Mouse (Mus musculus): ENCODE measurements around the gene Styk1. TPM values are rescaled to one million over a fixed set of nuclear protein-coding genes. Genes with fewer than 3 reads are reported as not detected.
"Not testable (repeated sequence)": the region's sequence is repeated elsewhere in the genome, so short reads cannot be mapped to it uniquely, and the experiment has no call there.

The Styk1 gene
- total RNA-seq, 2 experiments from 2014 or later, result 0.30 to 0.41 TPM

DNA sequence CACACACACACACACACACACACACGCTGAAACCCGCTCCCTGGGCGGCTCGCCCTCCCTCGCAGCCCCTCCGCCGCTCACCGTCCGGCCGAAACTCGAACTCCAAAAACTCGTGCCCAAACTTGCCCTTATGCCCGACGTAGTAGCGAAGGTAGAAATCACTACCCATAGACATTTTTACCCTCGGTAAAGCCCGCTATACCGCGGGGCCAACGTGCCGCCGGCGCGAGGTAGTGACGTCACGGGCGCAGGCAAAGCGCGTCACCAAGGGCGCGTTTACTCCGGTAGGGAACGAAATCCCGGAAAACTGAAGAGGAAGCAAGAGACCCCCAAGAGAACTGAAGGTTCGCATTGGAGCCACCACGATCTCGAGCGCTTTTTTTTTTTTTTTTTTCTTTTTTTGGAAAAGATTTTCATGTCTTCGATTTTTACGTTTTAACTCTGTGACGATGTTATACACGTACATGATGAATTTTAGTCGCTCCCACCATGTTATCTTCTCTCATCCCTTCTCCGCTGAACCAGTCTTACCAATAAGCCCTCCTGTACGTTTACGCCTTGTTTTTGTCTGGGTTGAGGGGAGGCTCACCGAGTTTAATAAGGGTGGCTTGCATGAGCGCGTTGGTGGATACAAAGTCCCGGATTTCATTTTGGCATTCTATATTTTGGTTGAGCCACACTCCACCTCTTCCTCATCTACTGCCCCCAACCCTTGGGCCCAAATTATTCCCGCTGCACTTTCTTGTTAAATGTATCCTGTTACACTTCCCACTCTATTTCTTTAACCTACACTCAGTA, 60.2 kb downstream of the Styk1 start, which contains the start of gene Magohb:
TSS of gene Magohb (minus strand) at position 254 of the 798 bp plus-strand sequence.
- DNase-seq, result peak; percentile 84 to 94

DNA sequence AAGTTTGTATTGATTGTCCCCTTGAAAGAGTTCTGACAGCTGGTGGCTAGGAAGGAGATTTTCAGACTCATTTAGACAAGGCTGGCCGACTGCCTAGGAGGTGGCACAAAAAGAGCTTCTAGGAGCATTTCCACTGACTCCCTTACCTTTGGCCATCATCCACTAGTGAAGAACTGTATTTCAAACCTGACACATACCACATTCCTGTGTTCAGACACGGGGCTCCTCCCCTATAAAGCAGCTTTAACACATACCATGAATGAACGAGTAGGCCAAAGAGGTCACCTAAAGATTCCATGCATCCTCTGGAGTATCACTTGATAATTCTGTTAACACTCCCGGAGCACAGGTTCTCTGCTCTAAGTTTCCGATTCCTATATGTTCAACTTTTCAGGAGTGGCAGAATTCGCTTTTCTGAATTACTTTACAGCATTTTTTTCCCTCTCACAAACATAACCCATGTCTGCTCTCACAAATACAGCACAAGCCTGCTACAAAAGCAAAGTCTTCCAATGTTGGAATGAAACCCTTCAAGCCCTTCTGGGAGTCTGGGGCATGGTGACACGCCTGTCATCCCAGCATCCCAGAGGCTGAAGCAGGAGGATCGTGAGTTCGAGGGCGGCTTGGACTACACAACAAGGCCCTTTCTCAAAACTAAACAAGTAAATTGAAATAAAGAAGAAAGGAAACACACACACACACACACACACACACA, 61.0 kb downstream of the Styk1 start:
- DNase-seq, result peak; percentile 9 to 13

DNA sequence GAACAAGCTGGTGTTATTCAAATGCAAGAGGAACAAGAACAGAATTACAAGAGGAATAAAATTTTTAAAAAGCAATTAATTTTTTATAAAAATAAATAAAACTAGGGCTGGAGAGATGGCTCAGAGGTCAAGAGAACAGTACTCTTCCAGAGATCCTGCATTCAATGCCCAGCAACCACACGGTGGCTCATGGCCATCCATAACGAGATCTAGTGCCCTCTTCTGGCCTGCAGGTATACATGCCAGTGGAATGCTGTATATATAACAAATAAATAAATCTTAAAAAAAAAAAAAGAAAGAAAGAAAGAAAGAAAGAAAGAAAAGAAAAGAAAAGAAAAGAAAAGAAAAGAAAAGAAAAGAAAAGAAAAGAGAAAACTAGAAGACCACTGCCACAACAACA, 63.0 kb downstream of the Styk1 start:
- peak; percentile 20 to 31 for DNase-seq

DNA sequence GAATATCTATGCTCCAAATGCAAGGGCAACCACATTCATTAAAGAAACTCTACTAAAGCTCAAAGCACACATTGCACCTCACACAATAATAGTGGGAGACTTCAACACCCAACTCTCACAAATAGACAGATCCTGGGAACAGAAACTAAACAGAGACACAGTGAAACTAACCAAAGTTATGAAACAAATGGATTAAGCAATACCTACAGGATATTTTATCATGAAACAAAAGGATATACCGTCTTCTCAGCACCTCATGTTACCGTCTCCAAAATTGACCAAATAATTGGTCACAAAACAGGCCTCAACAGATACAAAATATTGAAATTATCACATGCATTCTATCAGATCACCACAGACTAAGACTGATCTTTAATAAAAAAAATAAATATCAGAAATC, 75.2 kb downstream of the Styk1 start:
- DNase-seq, result not testable (repeated sequence)

DNA sequence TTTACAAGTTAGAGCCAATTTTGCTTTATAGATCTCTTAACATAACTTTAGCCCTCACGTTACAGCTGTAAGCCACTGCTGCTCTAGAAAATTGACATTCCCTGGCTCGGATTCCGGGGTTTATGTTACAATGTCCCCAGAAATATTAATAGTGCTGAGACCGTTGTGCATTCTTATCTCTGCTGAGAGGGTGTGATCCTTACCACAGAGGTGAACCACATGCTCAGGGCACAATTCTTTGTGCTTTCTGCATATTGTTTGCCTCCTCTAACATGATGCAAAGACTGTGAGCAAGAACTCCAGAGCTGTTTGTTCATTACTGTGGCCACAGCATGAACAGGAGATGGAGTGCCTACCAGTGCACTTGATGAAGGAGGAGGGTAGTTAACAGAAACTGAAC, 76.7 kb downstream of the Styk1 start:
- no peak for DNase-seq

DNA sequence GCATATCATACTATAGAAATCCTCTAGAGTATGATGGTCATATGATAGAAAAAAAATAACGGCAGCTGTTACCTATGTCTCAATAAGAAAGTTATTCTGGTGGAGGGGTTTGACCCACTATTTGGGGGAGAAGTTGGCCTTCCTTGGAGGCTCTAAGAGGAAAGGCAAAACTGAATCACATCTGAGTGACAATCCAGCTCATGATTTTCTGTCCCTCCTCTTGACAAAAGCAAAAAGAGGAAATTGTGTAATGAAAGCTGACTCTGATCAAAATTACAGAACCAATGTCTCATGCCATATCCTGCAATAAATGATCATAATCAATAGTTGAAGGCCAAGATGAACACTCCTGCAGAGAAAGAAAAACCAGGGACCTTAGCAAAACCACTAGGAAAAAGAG, 81.1 kb downstream of the Styk1 start:
- no peak for DNase-seq

DNA sequence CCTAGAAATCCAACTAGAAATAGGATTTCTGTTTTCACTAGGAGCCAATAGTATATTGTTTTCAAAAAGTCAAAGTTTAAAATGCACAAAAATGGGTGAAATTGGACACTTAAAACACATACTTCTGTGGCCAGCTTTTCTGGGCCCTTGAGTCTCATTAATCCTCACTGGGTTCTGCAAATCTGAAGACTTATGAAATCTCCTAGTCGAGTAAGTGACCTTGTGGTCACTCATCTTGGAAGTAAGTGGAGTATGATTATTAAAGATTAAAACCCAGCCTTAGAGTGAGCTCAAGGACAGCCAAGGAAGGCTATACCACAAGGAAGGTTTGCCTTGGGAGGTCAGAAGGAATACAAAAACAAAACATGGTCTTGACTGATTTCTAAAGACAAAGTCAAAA, 83.1 kb downstream of the Styk1 start:
- no peak for DNase-seq

DNA sequence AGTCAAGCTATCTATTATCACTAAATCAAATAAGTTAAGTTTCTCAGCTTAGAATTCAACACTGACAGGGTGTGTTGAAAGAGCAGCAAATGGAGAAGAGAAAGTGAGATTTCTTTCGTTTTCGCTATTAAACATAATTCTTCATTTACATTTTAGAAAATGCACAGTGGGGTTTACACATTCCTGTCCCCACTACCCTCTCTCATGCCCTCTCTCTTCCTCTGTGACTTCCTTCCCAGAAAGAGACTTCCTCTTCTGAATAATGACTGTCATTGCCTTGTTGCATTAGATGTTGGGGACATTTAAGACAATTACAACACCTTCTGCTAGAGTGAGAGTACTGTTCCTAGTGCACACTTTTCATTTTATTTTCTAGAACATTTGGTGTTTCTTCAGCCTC, 83.8 kb downstream of the Styk1 start:
- no peak for DNase-seq

DNA sequence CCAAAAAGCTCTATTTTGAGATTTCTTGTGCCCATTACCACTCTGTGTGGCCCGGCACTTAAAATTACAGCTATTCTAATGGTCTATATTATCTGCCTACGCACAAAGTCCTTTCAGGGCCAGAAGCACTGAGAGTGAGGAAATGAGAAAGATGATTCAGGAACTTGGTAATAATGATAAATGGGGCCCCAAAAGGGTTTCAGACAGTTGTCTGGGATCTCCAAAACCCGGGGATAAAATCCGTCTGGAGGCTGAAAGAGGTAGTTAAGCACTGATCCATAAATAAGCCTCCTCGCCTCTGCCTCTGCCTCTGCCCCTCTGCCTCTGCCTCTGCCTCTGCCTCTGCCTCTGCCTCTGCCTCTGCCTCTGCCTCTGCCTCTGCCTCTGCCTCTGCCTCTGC, 89.2 kb downstream of the Styk1 start:
- DNase-seq, result no peak

DNA sequence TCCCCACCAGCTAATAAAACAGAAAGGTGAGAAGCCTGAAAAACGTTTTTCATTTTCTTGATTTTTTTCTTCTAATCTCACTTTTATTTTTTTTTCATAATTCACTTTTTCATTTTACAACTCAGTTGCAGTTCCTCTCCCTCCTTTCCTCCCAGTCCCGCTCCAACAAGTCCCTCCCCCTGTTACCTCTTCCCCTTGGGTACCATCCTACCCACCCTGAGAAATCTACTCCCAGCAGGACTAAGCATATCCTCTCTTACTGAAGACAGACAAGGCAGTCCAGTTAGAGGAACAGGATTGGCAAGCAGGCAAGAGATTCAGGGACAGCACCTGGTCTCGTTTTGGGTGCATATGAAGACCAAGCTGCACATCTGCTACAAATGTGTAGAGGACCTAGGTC, 90.6 kb downstream of the Styk1 start:
- no peak for DNase-seq

DNA sequence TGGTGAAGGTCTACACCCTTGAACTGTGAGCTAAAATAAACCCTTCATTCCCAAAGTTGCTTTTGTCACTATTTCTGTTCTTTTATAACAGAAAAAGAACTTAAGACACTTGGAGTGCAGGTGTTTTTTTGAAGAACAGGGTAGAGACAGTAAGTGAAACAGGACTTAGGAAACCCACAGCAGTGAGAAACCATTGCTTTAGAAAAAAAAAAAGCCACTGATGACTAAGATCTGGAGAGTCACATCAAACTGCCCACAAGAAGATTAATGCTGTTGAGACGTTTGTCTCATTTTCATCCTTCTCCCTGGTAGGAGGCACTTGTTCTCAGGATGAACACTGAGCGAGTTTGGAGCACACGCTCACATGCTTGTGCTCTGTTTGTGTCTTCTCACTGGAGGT, 91.4 kb downstream of the Styk1 start:
- DNase-seq, result no peak

Other genes starting within 250 kb of the Styk1 start
- gene Klra2, start 106.2 kb downstream of the Styk1 start, total RNA-seq (2021), result under 1 TPM in 1 of 2 experiments, not detected in 1; 0.62 TPM
- 1 to 10 TPM; 7.7 to 8.9 TPM for gene Magohb, start 60.4 kb downstream of the Styk1 start, total RNA-seq (2021)
- gene Ybx3, start 34.9 kb upstream of the Styk1 start, total RNA-seq (2021), result 100 to 1,000 TPM; 209 to 231 TPM
- not detected for gene 5430401F13Rik, start 132.8 kb upstream of the Styk1 start, total RNA-seq (2021)
- not detected for gene Gm6619, start 132.8 kb upstream of the Styk1 start, total RNA-seq (2021)

Data from heart, adult 18-20 months (tissue).